Mouse (Mus musculus) testis, adult 2 months (tissue): Measurements from ENCODE around the gene Pdcd6.

ENCODE experiments used
- CTCF ChIP-seq: fragments of 200-500 bp; IDR thresholded peaks from 2 replicates; pipeline ENCODE4 v1.5.1; 2012; ENCODE audit warnings: low read depth, mild to moderate bottlenecking, inconsistent platforms, low read length, moderate library complexity; ENCODE audit not compliant: control insufficient read depth, insufficient read depth, insufficient replicate concordance
- POLR2A ChIP-seq: fragments of 200-500 bp; IDR thresholded peaks from 2 replicates; pipeline ENCODE4 v1.6.1; 2012; ENCODE audit warnings: low read depth, mild to moderate bottlenecking, inconsistent platforms, low read length, moderate library complexity; ENCODE audit not compliant: control insufficient read depth

DNA sequence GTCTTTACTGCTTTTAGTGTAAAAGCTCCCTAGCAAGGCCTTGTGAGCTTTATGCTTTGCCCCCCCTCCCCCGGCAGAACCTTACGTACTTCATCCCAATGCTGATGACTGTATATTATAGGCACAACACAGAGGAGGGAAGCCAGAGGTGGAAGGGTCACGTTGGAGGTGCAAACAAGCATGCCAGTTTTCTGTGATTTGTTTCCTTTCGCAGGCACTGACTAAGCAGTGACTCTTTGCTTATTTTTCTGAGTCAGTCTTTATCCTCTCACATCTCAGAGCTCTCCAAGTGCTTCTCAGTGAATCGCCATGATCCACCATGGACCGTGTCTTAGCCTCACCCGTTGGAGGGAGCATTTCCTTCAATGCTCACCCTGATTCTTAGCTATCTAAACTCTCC lies 21.0 kb downstream of the Pdcd6 start:
- TF ChIP-seq CTCF (no peak), POLR2A (no peak)
